Mouse (Mus musculus) kidney, postnatal 0 days (tissue): ENCODE data around the gene Sf3b3. TPM values are rescaled to one million over a fixed set of nuclear protein-coding genes. Genes with fewer than 3 reads are reported as not detected.

Experiments
- ATAC-seq: fragments of 200-750 bp; cut with Nextera tagmentation; replicated peaks from 2 replicates; pipeline ENCODE4 v1.8.0; 2017; ENCODE audit warnings: low read depth, moderate number of reproducible peaks, moderate TSS enrichment, moderate library complexity; ENCODE audit not compliant: low FRiP score
- DNase-seq: peaks from one replicate; pipeline ENCODE4 v3.0.0-alpha.2; 2016; ENCODE audit warnings: low spot score
- H3K27ac ChIP-seq: fragments of 300-500 bp; sonication (generic); 2 replicates; pipeline ENCODE4 v1.5.1; 2014; ENCODE audit warnings: mild to moderate bottlenecking
- H3K27me3 ChIP-seq: fragments of 300-500 bp; sonication (generic); 2 replicates; pipeline ENCODE4 v1.6.1; 2014; ENCODE audit warnings: low read length, mixed read lengths; ENCODE audit not compliant: insufficient read depth
- H3K36me3 ChIP-seq: fragments of 300-500 bp; sonication (generic); 2 replicates; pipeline ENCODE4 v1.6.1; 2014; ENCODE audit warnings: low read length, mixed read lengths; ENCODE audit not compliant: insufficient read depth
- H3K4me1 ChIP-seq: fragments of 300-500 bp; sonication (generic); replicated peaks from 2 replicates; pipeline ENCODE4 v1.6.1; 2014; ENCODE audit warnings: antibody characterized with exemption, low read length, mixed read lengths; ENCODE audit not compliant: insufficient read depth
- H3K4me2 ChIP-seq: fragments of 300-500 bp; sonication (generic); 2 replicates; pipeline ENCODE4 v1.6.1; 2014; ENCODE audit warnings: mild to moderate bottlenecking, low read length, moderate library complexity, mixed read lengths
- H3K4me3 ChIP-seq: fragments of 300-500 bp; sonication (generic); replicated peaks from 2 replicates; pipeline ENCODE4 v1.5.1; 2014; ENCODE audit warnings: low read depth, low read length
- H3K9ac ChIP-seq: fragments of 300-500 bp; sonication (generic); 2 replicates; pipeline ENCODE4 v1.6.1; 2014; ENCODE audit warnings: low read depth, low read length
- H3K9me3 ChIP-seq: fragments of 300-500 bp; sonication (generic); replicated peaks from 2 replicates; pipeline ENCODE4 v1.6.1; 2016; ENCODE audit warnings: low read length, inconsistent platforms, mixed read lengths
- CTCF ChIP-seq: IDR thresholded peaks from 2 replicates; pipeline ENCODE4 v1.5.1; 2016; ENCODE audit warnings: antibody characterized with exemption, low read depth, mild to moderate bottlenecking, moderate library complexity
- WGBS: fragments of 180-500 bp; shearing (Covaris S2); extraction: QIAGEN DNeasy Blood & Tissue Kit; methylation state at CpG from one replicate; pipeline ENCODE4 v1.1.7; 2014; 5-methylcytosine and 5-hydroxymethylcytosine counted together
- polyA plus RNA-seq: library from polyadenylated mRNA; unstranded; fragments of >200 nt; fragmentation: Nextera tagmentation; extraction: Ambion mirVana; gene quantifications from 2 replicates; pipeline ENCODE4 v1.2.1, GENCODE M21; 2015

Gene Sf3b3
- polyA plus RNA-seq, 1 experiment from 2014 or later = 80.1 TPM

DNA sequence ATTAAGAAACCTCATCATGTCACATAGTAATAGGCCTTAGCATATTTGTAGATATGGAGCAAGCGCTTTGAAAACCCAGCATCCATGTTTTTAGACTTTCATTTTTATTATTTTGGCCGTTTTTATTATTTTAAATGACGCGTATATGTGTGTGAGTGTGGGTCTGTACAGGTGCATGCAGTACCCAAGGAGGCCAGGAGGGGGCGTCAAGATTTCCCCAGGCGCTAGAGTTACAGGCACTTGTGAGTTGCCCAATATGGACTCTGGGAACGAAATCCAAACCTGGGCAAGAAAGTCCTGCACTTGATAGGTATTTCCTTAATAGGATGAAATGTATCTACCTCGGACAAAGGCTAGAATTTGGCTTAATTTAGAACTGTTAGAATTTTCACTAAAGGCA is 71.3 kb downstream of the Sf3b3 start:
- H3K4me3 ChIP-seq = no peak overlapping the region
- H3K27ac ChIP-seq = peak overlapping the region; percentile 74; the same call in 1 of the 2 replicates
- 85% methylated on average over 8 of the region's 8 CpGs for WGBS
- no peak overlapping the region for H3K9ac ChIP-seq
- no peaks in the 10 kb centered on the region for H3K27me3 ChIP-seq
- no peaks in the 10 kb centered on the region for H3K36me3 ChIP-seq
- no peaks in the 10 kb centered on the region for H3K9me3 ChIP-seq
- no peaks in the 10 kb centered on the region for H3K4me1 ChIP-seq
- DNase-seq (no peak), ATAC-seq (no peak)
- peak; percentile 60 for TF ChIP-seq CTCF
- H3K4me2 ChIP-seq = no peak overlapping the region

DNA sequence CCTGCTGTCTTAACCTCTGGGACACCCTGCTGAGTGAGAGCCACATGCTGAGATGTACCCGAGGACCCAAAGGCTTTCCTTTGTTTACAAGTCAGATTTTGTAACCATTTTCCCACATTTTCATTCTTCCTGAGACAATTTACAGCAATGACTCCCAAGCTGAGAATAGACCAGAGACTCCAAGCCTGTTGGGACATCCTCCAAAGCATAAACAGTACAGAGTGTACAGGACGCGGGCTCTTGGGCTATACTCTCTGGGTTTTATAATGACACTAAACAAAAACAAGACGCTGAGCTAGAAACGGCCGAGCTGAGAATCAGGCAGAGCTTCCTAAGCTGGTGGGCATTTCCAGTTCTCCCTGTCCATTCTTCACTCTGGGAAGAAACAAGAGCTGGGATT is 71.9 kb downstream of the Sf3b3 start:
- peak overlapping the region; percentile 74 for H3K27ac ChIP-seq
- no peak overlapping the region for H3K9ac ChIP-seq
- H3K9me3 ChIP-seq = no peaks in the 10 kb centered on the region
- WGBS = 81% methylated on average over 6 of the region's 6 CpGs
- H3K27me3 ChIP-seq = no peaks in the 10 kb centered on the region
- H3K4me2 ChIP-seq = no peak overlapping the region
- H3K36me3 ChIP-seq = no peaks in the 10 kb centered on the region
- ATAC-seq (no peak), DNase-seq (no peak)
- no peaks in the 10 kb centered on the region for H3K4me1 ChIP-seq
- TF ChIP-seq CTCF = no peak
- no peak overlapping the region for H3K4me3 ChIP-seq

DNA sequence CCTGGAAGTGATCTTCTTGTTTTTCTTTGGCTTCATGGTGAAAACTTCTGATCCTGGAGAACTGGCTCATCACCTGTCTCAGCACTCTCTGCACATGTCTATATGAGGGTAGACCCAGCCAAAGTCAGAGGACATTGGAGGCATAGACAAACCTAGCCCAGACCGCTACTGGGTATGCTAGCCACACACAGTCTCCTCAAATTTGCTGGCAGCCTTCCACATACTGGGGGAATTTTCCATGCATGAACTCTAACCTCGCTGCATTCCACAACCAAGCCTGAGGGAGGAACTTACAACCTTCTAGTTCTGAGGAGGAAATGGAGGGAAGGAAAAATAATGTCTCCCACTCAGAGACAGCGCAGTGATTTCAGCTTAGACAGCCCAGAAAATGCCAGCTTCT is 72.5 kb downstream of the Sf3b3 start:
- ATAC-seq (0 out of 2 replicates have a peak, but pooled peaks have one; percentile 36), DNase-seq (peak; percentile 65)
- TF ChIP-seq CTCF = no peak
- no peaks in the 10 kb centered on the region for H3K36me3 ChIP-seq
- WGBS = 35% methylated on average over 3 of the region's 3 CpGs
- no peak overlapping the region for H3K9ac ChIP-seq
- H3K4me3 ChIP-seq = no peak overlapping the region
- no peaks in the 10 kb centered on the region for H3K9me3 ChIP-seq
- no peaks in the 10 kb centered on the region for H3K27me3 ChIP-seq
- H3K27ac ChIP-seq = peak overlapping the region; percentile 74
- no peaks in the 10 kb centered on the region for H3K4me1 ChIP-seq
- no peak overlapping the region for H3K4me2 ChIP-seq

DNA sequence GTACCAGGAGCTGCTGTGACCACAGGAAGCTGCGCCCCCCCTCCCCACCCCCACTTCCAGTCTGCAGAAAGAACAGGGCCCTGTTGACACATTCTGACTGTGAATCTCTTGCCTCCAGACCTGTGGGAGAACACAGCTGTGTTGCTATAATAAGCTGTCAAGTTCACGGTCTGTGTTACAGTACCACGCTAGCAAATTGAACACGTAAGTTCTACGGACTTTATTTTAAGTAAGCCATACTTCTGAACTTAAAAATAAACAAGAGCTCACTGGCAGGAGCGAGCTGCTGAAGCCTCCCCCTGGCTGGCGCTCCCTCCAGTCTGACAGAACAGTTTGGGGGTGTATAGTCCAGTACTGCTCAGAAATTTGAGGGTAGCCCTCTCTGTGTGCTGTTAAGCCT is 74.1 kb downstream of the Sf3b3 start:
- no peak for DNase-seq
- H3K36me3 ChIP-seq = no peaks in the 10 kb centered on the region

DNA sequence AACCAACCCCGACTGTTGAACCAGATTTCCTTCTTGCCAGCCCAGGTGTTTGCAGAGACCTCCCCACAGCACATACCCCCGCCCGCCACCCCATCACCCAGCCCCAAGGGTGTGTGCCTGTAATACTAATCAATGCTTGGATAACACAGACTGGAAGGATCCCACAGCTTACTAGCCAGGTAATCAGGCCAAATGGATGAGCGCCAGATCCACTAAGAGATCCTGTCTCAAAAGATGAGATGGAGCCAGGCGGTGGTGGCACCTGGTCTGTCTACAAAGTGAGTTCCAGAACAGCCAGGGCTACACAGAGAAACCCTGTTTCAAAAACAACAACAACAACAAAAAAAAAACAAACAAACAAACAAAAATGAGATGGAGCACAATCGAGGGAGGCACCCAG is 79.3 kb downstream of the Sf3b3 start:
- WGBS = 91% methylated on average over 6 of the region's 6 CpGs
- H3K27ac ChIP-seq = no peak overlapping the region
- no peak overlapping the region for H3K4me3 ChIP-seq
- no peaks in the 10 kb centered on the region for H3K27me3 ChIP-seq
- no peak for TF ChIP-seq CTCF
- H3K4me2 ChIP-seq = no peak overlapping the region
- no peaks in the 10 kb centered on the region for H3K9me3 ChIP-seq
- H3K4me1 ChIP-seq = no peaks in the 10 kb centered on the region
- H3K9ac ChIP-seq = no peak overlapping the region
- ATAC-seq = no peak
- DNase-seq = no peak
- no peaks in the 10 kb centered on the region for H3K36me3 ChIP-seq

More for the DNA sequence above, 74.1 kb downstream of the Sf3b3 start:
- Histone ChIP-seq H3K4me3 (no peak overlapping the region), H3K27me3 (no peaks in the 10 kb centered on the region), H3K27ac (no peak overlapping the region), H3K9me3 (no peaks in the 10 kb centered on the region), H3K4me2 (no peak overlapping the region), H3K4me1 (no peaks in the 10 kb centered on the region), H3K9ac (no peak overlapping the region)
- ATAC-seq = no peak
- WGBS = 61% methylated on average over 7 of the region's 7 CpGs
- no peak for TF ChIP-seq CTCF

DNA sequence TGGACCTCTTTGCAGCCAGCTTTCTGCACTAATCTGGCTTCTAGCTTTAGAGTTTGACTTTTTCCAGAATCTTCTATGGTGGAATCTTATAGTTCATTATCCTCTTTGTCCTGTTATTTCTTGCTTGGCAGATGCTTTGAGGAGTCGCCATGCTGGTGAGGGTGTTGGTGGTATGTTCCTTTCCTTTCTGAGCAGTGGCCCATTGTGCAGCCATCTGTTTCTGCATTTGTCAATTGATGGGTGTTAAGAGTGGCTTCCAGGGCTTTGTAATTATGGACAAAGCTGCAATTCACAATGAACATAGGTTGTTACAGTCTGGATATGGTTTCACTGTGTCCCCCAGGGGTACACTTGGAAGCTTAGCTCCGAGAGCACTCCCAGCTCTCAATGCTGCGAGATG is 81.9 kb downstream of the Sf3b3 start:
- no peak overlapping the region for H3K4me2 ChIP-seq
- no peak for ATAC-seq
- no peak overlapping the region for H3K4me3 ChIP-seq
- WGBS = 86% methylated on average over 3 of the region's 3 CpGs
- no peaks in the 10 kb centered on the region for H3K27me3 ChIP-seq
- no peak overlapping the region for H3K27ac ChIP-seq
- no peaks in the 10 kb centered on the region for H3K36me3 ChIP-seq
- no peaks in the 10 kb centered on the region for H3K9me3 ChIP-seq
- TF ChIP-seq CTCF = no peak
- 0 out of 2 replicates have a peak, but pooled peaks cover 3% of the 10 kb centered on the region for H3K4me1 ChIP-seq
- H3K9ac ChIP-seq = no peak overlapping the region
- DNase-seq = no peak

DNA sequence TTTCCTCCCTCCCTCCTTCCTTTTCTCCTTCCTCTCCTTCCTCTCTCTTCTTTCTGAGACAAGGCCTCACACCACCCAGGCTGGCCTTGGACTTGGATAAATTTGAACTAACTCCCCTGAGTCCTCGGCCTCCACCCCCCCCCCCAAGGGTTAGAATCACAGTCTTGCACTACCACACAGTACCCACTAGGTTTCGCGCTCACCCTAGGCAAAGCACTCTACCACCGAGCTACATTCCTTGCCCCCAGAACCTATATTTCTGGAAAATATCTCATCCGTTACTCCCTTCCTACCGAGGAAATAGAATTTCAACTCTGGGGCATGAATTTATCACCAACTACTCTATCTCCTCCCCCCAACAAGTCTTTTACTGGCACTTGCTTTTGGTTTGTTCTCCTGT is 84.6 kb downstream of the Sf3b3 start:
- peak; percentile 57; the same call in 1 of the 2 replicates for TF ChIP-seq CTCF
- no peak overlapping the region for H3K9ac ChIP-seq
- no peaks in the 10 kb centered on the region for H3K36me3 ChIP-seq
- H3K9me3 ChIP-seq = no peaks in the 10 kb centered on the region
- H3K4me1 ChIP-seq = 0 out of 2 replicates have a peak, but pooled peaks cover 3% of the 10 kb centered on the region
- ATAC-seq = no peak
- 34% methylated on average over 6 of the region's 6 CpGs for WGBS
- 0 out of 2 replicates have a peak overlapping the region, but pooled peaks have one; percentile 60 for H3K27ac ChIP-seq
- H3K27me3 ChIP-seq = no peaks in the 10 kb centered on the region
- H3K4me3 ChIP-seq = no peak overlapping the region
- no peak overlapping the region for H3K4me2 ChIP-seq
- DNase-seq = peak; percentile 55
